Mouse (Mus musculus): ENCODE data around the gene Olfr584.

- TF ChIP-seq POLR2A (IDR thresholded peaks at IDR 0.05; ENCODE audit: borderline replicate concordance, extremely low read depth, insufficient read depth, insufficient read length, poor library complexity, severe bottlenecking) (no peak), CTCF (IDR thresholded peaks at IDR 0.05; ENCODE audit: borderline replicate concordance, extremely low read depth, insufficient read depth, insufficient read length) (no peak)
Observed at GRCm38 (mm10) chr7:103081585-103081984, at the start of gene Olfr584.

All from brain, embryonic 14.5 days (tissue).